Mouse (Mus musculus): ENCODE data around the gene Cd70. TPM values are rescaled to one million over a fixed set of nuclear protein-coding genes. Genes with fewer than 3 reads are reported as not detected.
"Not testable (repeated sequence)": the region's sequence is repeated elsewhere in the genome, so short reads cannot be mapped to it uniquely, and the experiment has no call there.

Cd70 gene
- polyA plus RNA-seq, 1 experiment from 2014 or later: not detected

GRCm38 (mm10) chr17:57145115-57145514 is 4.5 kb downstream of the Cd70 start:
- H3K27ac ChIP-seq (ENCODE audit: low read depth): no peak overlapping the region
- no peak overlapping the region for H3K4me3 ChIP-seq (ENCODE audit: low read depth, low read length)
- H3K9me3 ChIP-seq (ENCODE audit: control insufficient read depth, low read length): no peaks in the 10 kb centered on the region
- no peaks in the 10 kb centered on the region for H3K36me3 ChIP-seq (ENCODE audit: control insufficient read depth, insufficient read depth, low read length)
- ATAC-seq (replicated peaks; ENCODE audit: low FRiP score, low TSS enrichment, low read depth) (no peak), DNase-seq (ENCODE audit: low spot score) (no peak)
- no peak overlapping the region for H3K9ac ChIP-seq (ENCODE audit: low read length)
- H3K4me1 ChIP-seq (replicated peaks; ENCODE audit: control insufficient read depth, insufficient read depth, low read length): peaks cover 5% of the 10 kb centered on the region; the same call in 1 of the 2 replicates
- 66% methylated on average over 1 of the region's 1 CpGs for WGBS
- no peak overlapping the region for H3K4me2 ChIP-seq (ENCODE audit: low read length)
- peaks cover 29% of the 10 kb centered on the region for H3K27me3 ChIP-seq (replicated peaks; ENCODE audit: control insufficient read depth, insufficient read depth, low read length)

GRCm38 (mm10) chr17:57143704-57144103 is 5.9 kb downstream of the Cd70 start:
- no peak overlapping the region for H3K4me2 ChIP-seq (ENCODE audit: low read length)
- DNase-seq (ENCODE audit: low spot score) (no peak), ATAC-seq (replicated peaks; ENCODE audit: low FRiP score, low TSS enrichment, low read depth) (no peak)
- H3K9me3 ChIP-seq (ENCODE audit: control insufficient read depth, low read length): no peaks in the 10 kb centered on the region
- H3K27me3 ChIP-seq (replicated peaks; ENCODE audit: control insufficient read depth, insufficient read depth, low read length): peaks cover 15% of the 10 kb centered on the region
- no peak overlapping the region for H3K9ac ChIP-seq (ENCODE audit: low read length)
- no peak overlapping the region for H3K27ac ChIP-seq (ENCODE audit: low read depth)
- no peaks in the 10 kb centered on the region for H3K36me3 ChIP-seq (ENCODE audit: control insufficient read depth, insufficient read depth, low read length)
- 69% methylated on average over 3 of the region's 3 CpGs for WGBS
- no peak overlapping the region for H3K4me3 ChIP-seq (ENCODE audit: low read depth, low read length)
- H3K4me1 ChIP-seq (replicated peaks; ENCODE audit: control insufficient read depth, insufficient read depth, low read length): no peaks in the 10 kb centered on the region

GRCm38 (mm10) chr17:57139708-57140107 is 9.9 kb downstream of the Cd70 start:
- H3K36me3 ChIP-seq (ENCODE audit: control insufficient read depth, insufficient read depth, low read length): no peaks in the 10 kb centered on the region
- no peak overlapping the region for H3K27ac ChIP-seq (ENCODE audit: low read depth)
- H3K4me3 ChIP-seq (ENCODE audit: low read depth, low read length): no peak overlapping the region
- H3K4me2 ChIP-seq (ENCODE audit: low read length): no peak overlapping the region
- ATAC-seq (replicated peaks; ENCODE audit: low FRiP score, low TSS enrichment, low read depth) (no peak), DNase-seq (ENCODE audit: low spot score) (no peak)
- no peaks in the 10 kb centered on the region for H3K27me3 ChIP-seq (replicated peaks; ENCODE audit: control insufficient read depth, insufficient read depth, low read length)
- H3K9me3 ChIP-seq (ENCODE audit: control insufficient read depth, low read length): no peaks in the 10 kb centered on the region
- H3K4me1 ChIP-seq (replicated peaks; ENCODE audit: control insufficient read depth, insufficient read depth, low read length): no peaks in the 10 kb centered on the region
- no peak overlapping the region for H3K9ac ChIP-seq (ENCODE audit: low read length)
- WGBS: 89% methylated on average over 3 of the region's 3 CpGs

GRCm38 (mm10) chr17:57138676-57139075 is 10.9 kb downstream of the Cd70 start:
- H3K9me3 ChIP-seq (ENCODE audit: control insufficient read depth, low read length): no peaks in the 10 kb centered on the region
- WGBS: 85% methylated on average over 4 of the region's 4 CpGs
- no peak overlapping the region for H3K9ac ChIP-seq (ENCODE audit: low read length)
- no peak overlapping the region for H3K4me3 ChIP-seq (ENCODE audit: low read depth, low read length)
- no peak overlapping the region for H3K4me2 ChIP-seq (ENCODE audit: low read length)
- H3K27ac ChIP-seq (ENCODE audit: low read depth): no peak overlapping the region
- DNase-seq (ENCODE audit: low spot score) (no peak), ATAC-seq (replicated peaks; ENCODE audit: low FRiP score, low TSS enrichment, low read depth) (no peak)
- H3K36me3 ChIP-seq (ENCODE audit: control insufficient read depth, insufficient read depth, low read length): no peaks in the 10 kb centered on the region
- no peaks in the 10 kb centered on the region for H3K4me1 ChIP-seq (replicated peaks; ENCODE audit: control insufficient read depth, insufficient read depth, low read length)
- H3K27me3 ChIP-seq (replicated peaks; ENCODE audit: control insufficient read depth, insufficient read depth, low read length): no peaks in the 10 kb centered on the region

- Histone ChIP-seq H3K27me3 (replicated peaks; ENCODE audit: control insufficient read depth, insufficient read depth, low read length) (no peaks in the 10 kb centered on the region), H3K4me3 (ENCODE audit: low read depth, low read length) (no peak overlapping the region), H3K4me1 (replicated peaks; ENCODE audit: control insufficient read depth, insufficient read depth, low read length) (no peaks in the 10 kb centered on the region), H3K9me3 (ENCODE audit: control insufficient read depth, low read length) (no peaks in the 10 kb centered on the region), H3K27ac (ENCODE audit: low read depth) (no peak overlapping the region), H3K36me3 (ENCODE audit: control insufficient read depth, insufficient read depth, low read length) (no peaks in the 10 kb centered on the region), H3K9ac (ENCODE audit: low read length) (no peak overlapping the region), H3K4me2 (ENCODE audit: low read length) (no peak overlapping the region)
- WGBS: 77% methylated on average over 3 of the region's 3 CpGs
- DNase-seq (ENCODE audit: low spot score) (no peak), ATAC-seq (replicated peaks; ENCODE audit: low FRiP score, low TSS enrichment, low read depth) (no peak)
Measured at GRCm38 (mm10) chr17:57135635-57136034, 13.9 kb downstream of the Cd70 start.

- Histone ChIP-seq H3K9ac (ENCODE audit: low read length) (no peak overlapping the region), H3K27me3 (replicated peaks; ENCODE audit: control insufficient read depth, insufficient read depth, low read length) (no peaks in the 10 kb centered on the region), H3K4me2 (ENCODE audit: low read length) (no peak overlapping the region), H3K27ac (ENCODE audit: low read depth) (no peak overlapping the region), H3K9me3 (ENCODE audit: control insufficient read depth, low read length) (no peaks in the 10 kb centered on the region), H3K4me3 (ENCODE audit: low read depth, low read length) (no peak overlapping the region), H3K4me1 (replicated peaks; ENCODE audit: control insufficient read depth, insufficient read depth, low read length) (no peaks in the 10 kb centered on the region), H3K36me3 (ENCODE audit: control insufficient read depth, insufficient read depth, low read length) (no peaks in the 10 kb centered on the region)
- 80% methylated on average over 2 of the region's 2 CpGs for WGBS
- no peak for DNase-seq (ENCODE audit: low spot score)
- ATAC-seq (replicated peaks; ENCODE audit: low FRiP score, low TSS enrichment, low read depth): no peak
Measured at GRCm38 (mm10) chr17:57134693-57135092, 14.9 kb downstream of the Cd70 start.

GRCm38 (mm10) chr17:57134021-57134420 is 15.6 kb downstream of the Cd70 start:
- not testable (repeated sequence) for H3K9me3 ChIP-seq (ENCODE audit: control insufficient read depth, low read length); H3K4me3 ChIP-seq (ENCODE audit: low read depth, low read length); H3K4me1 ChIP-seq (replicated peaks; ENCODE audit: control insufficient read depth, insufficient read depth, low read length); ATAC-seq (replicated peaks; ENCODE audit: low FRiP score, low TSS enrichment, low read depth); H3K4me2 ChIP-seq (ENCODE audit: low read length); H3K9ac ChIP-seq (ENCODE audit: low read length); H3K36me3 ChIP-seq (ENCODE audit: control insufficient read depth, insufficient read depth, low read length); H3K27ac ChIP-seq (ENCODE audit: low read depth); DNase-seq (ENCODE audit: low spot score); H3K27me3 ChIP-seq (replicated peaks; ENCODE audit: control insufficient read depth, insufficient read depth, low read length)
- 12% methylated on average over 3 of the region's 3 CpGs for WGBS

GRCm38 (mm10) chr17:57131793-57132192 is 17.8 kb downstream of the Cd70 start:
- no peaks in the 10 kb centered on the region for H3K27me3 ChIP-seq (replicated peaks; ENCODE audit: control insufficient read depth, insufficient read depth, low read length)
- H3K36me3 ChIP-seq (ENCODE audit: control insufficient read depth, insufficient read depth, low read length): no peaks in the 10 kb centered on the region
- no peaks in the 10 kb centered on the region for H3K4me1 ChIP-seq (replicated peaks; ENCODE audit: control insufficient read depth, insufficient read depth, low read length)
- WGBS: 98% methylated on average over 1 of the region's 1 CpGs
- no peak for DNase-seq (ENCODE audit: low spot score)
- no peak overlapping the region for H3K4me3 ChIP-seq (ENCODE audit: low read depth, low read length)
- H3K9ac ChIP-seq (ENCODE audit: low read length): no peak overlapping the region
- no peaks in the 10 kb centered on the region for H3K9me3 ChIP-seq (ENCODE audit: control insufficient read depth, low read length)
- H3K27ac ChIP-seq (ENCODE audit: low read depth): no peak overlapping the region
- no peak for ATAC-seq (replicated peaks; ENCODE audit: low FRiP score, low TSS enrichment, low read depth)
- H3K4me2 ChIP-seq (ENCODE audit: low read length): no peak overlapping the region

- Histone ChIP-seq H3K4me2 (ENCODE audit: low read length) (no peak overlapping the region), H3K36me3 (ENCODE audit: control insufficient read depth, insufficient read depth, low read length) (no peaks in the 10 kb centered on the region), H3K27ac (ENCODE audit: low read depth) (no peak overlapping the region), H3K9ac (ENCODE audit: low read length) (no peak overlapping the region), H3K27me3 (replicated peaks; ENCODE audit: control insufficient read depth, insufficient read depth, low read length) (no peaks in the 10 kb centered on the region), H3K9me3 (ENCODE audit: control insufficient read depth, low read length) (no peaks in the 10 kb centered on the region), H3K4me1 (replicated peaks; ENCODE audit: control insufficient read depth, insufficient read depth, low read length) (no peaks in the 10 kb centered on the region), H3K4me3 (ENCODE audit: low read depth, low read length) (no peak overlapping the region)
- WGBS: 51% methylated on average over 3 of the region's 3 CpGs
- DNase-seq (ENCODE audit: low spot score) (no peak), ATAC-seq (replicated peaks; ENCODE audit: low FRiP score, low TSS enrichment, low read depth) (no peak)
Measured at GRCm38 (mm10) chr17:57125853-57126622, 23.5 kb downstream of the Cd70 start.
